Mouse (Mus musculus) cerebellum, adult 2 months (tissue): Measurements from ENCODE around the gene 5730522E02Rik. TPM values are rescaled to one million over a fixed set of nuclear protein-coding genes. Genes with fewer than 3 reads are reported as not detected.

Experiments used
- DNase-seq, 2 experiments: peaks; one replicate each; pipeline ENCODE4 v3.0.0; 2021
- H3K27ac ChIP-seq: fragments of 200-500 bp; 2 replicates; pipeline ENCODE4 v1.5.1; 2012; ENCODE audit warnings: low read length, control low read depth, inconsistent platforms; ENCODE audit not compliant: insufficient read depth
- H3K27me3 ChIP-seq: fragments of 200-500 bp; 2 replicates; pipeline ENCODE4 v1.6.1; 2012; ENCODE audit warnings: inconsistent platforms, mild to moderate bottlenecking, low read length, moderate library complexity; ENCODE audit not compliant: control insufficient read depth, insufficient read depth
- H3K4me1 ChIP-seq: fragments of 200-500 bp; 2 replicates; pipeline ENCODE4 v1.6.1; 2011; ENCODE audit warnings: low read length; ENCODE audit not compliant: control insufficient read depth, insufficient read depth
- H3K4me3 ChIP-seq: fragments of 200-500 bp; replicated peaks from 2 replicates; pipeline ENCODE3; 2011; ENCODE audit warnings: mild to moderate bottlenecking, low read depth, low read length, control low read depth; ENCODE audit not compliant: insufficient read depth
- CTCF ChIP-seq: fragments of 200-500 bp; IDR thresholded peaks from 2 replicates; pipeline ENCODE4 v1.5.1; 2011; ENCODE audit warnings: low read depth, mild to moderate bottlenecking, control low read depth, low read length, moderate library complexity, borderline replicate concordance; ENCODE audit not compliant: insufficient read depth
- POLR2A ChIP-seq: fragments of 200-500 bp; IDR thresholded peaks from 2 replicates; pipeline ENCODE4 v1.6.1; 2011; ENCODE audit warnings: low read length, control low read depth, borderline replicate concordance; ENCODE audit not compliant: insufficient read depth
- WGBS: fragments of 180-500 bp; shearing (Covaris S2); methylation state at CpG from one replicate; pipeline ENCODE4 v1.1.7; 2018; 5-methylcytosine and 5-hydroxymethylcytosine counted together
- polyA plus RNA-seq: library from polyadenylated mRNA; depleted of rRNA; stranded (reverse); fragments of >200 nt; gene quantifications from 2 replicates; pipeline ENCODE4 v1.2.3, GENCODE M21; 2012

Gene 5730522E02Rik
- polyA plus RNA-seq, 1 experiment = 1.4 TPM

DNA sequence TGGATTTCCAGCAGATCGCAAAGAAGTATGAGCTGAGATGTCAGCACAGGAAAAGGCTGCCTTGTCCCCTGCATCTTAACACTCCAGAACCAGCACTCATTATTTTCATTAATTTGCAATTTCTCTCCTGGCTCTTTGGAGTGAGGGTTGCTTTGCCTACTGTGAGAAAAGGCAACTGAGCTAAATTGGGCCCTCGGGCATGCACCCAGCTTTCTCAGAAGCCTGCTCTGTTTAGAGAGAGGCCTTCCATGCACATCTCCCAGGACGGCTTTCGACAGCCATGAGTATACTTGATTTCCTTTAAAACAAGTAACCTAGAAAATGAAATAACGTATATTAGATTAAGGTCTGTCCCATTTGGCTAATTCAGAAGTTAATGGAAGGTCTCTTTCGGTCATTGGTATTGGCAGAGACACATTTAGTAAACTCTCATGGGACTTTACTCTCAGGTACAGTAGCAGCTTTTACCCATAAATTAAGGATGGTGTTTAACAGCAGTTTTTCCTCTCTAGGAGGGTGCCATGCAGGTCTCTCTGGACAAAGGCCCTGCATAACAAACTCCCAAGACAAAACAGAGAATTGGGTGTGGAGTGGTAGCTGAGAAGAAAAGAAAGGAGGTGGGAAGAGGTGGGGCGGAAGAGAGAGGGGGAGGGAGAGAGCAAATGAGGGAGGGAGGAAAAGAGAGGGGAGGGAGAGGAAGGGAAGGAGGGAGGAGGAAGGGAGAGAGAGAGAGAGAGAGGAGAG is 457.2 kb downstream of the 5730522E02Rik start:
- WGBS = 83% methylated on average over 7 of the region's 7 CpGs
- DNase-seq = no peak
- Histone ChIP-seq H3K4me1 (no peaks in the 10 kb centered on the region), H3K27ac (no peak overlapping the region), H3K4me3 (no peak overlapping the region), H3K27me3 (no peaks in the 10 kb centered on the region)
- TF ChIP-seq POLR2A (no peak), CTCF (no peak)

DNA sequence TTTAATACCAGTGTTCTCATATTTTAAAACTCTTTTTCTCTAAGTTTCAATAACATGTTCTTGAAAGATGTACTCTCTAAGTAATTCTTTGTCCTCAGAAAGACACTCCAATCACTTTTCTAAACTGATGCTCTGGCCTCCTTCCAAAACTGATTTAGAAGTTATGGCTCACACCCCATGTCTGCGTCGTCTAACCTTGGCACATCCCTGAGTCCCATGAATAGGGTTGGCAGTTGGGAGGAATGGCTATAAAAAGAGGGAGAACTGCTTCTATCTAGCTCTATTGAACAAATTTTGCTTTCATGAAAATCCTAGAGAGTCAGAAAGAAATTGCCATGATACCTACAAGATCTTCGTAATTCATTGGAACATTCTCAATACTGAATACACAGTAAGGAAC is 458.1 kb downstream of the 5730522E02Rik start:
- DNase-seq = no peak
- no peak overlapping the region for H3K27ac ChIP-seq
- WGBS = 48% methylated on average over 3 of the region's 3 CpGs
- TF ChIP-seq CTCF (no peak), POLR2A (no peak)
- no peak overlapping the region for H3K4me3 ChIP-seq
- H3K27me3 ChIP-seq = no peaks in the 10 kb centered on the region
- H3K4me1 ChIP-seq = no peaks in the 10 kb centered on the region

DNA sequence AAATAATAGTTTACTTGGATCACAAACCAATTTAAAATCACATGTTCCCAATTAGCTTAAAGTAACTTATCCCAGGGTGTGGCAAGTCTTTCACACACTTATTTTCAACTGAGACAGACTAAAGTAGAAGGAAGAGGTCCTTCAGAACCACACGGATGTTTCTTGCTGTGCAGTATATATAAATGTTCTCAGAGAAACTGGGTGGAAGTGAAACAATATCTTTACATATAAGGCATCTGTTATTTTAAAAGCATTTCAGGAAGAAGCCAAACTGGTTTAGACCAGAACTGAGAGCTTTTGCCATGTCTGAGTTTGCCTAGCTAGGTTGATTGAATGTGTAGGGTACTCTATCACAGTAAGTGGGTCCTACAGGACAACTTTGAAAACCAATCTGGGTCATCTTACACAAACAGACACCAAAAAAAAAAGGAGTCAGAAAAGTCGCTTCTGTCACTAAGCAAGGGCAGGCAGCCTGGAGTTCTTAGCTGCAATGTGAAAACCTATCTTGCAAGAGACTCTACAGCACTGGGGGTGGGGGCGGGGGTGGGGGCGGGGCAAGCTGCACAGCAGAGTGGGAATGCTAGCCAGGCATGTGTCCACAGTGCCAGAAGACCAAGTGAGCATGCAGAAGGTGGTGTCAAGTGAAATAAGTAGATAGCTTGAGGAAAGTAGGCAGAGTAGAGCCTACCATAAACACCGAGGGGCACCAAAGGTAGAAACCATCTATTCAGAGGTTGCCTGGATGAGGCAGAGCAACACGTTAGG is 463.3 kb downstream of the 5730522E02Rik start:
- Histone ChIP-seq H3K27me3 (no peaks in the 10 kb centered on the region), H3K27ac (no peak overlapping the region), H3K4me1 (no peaks in the 10 kb centered on the region), H3K4me3 (no peak overlapping the region)
- 51% methylated on average over 6 of the region's 6 CpGs for WGBS
- no peak for TF ChIP-seq POLR2A
- no peak for TF ChIP-seq CTCF
- no peak for DNase-seq

DNA sequence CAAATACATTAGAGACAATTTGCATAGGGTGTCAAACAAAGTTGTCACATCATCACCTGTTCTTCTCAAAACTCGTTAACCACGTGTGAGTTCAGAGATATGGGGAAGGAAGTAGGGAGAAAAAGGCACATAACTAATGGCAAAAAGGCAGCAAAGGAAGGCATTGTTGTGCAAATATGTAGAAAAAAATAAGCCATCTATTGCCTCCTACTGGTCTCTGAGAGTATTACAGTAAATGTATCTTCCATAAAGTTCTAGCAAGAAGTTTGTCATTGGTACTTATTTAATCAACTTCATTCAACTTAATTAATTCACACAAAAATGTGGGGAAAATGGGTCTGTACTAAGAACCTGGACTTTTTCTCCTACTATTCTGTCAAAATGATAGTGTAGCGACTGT is 466.9 kb downstream of the 5730522E02Rik start:
- Histone ChIP-seq H3K4me1 (no peaks in the 10 kb centered on the region), H3K27me3 (no peaks in the 10 kb centered on the region), H3K27ac (no peak overlapping the region), H3K4me3 (no peak overlapping the region)
- TF ChIP-seq POLR2A (no peak), CTCF (no peak)
- no peak for DNase-seq
- 94% methylated on average over 3 of the region's 3 CpGs for WGBS

DNA sequence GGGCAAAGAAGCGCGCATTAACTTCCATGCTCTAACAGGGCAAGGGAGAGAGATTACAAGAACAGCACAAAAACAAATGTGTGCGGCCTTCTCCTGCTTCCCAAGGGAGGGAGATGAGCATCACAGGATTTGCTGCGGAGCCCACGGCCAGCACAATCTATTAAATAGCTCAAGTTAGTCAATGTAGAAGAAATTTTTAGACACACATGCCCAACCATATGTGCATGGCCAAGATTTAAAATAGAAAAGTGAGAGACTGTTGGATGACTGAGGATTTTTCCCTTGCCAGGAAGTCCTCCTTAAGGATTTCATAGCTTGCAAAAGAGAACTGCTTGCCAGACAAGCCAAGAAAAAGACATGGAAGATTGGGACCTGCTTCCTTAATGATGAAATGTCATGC is 473.3 kb downstream of the 5730522E02Rik start:
- Histone ChIP-seq H3K4me1 (no peaks in the 10 kb centered on the region), H3K4me3 (no peak overlapping the region), H3K27ac (no peak overlapping the region), H3K27me3 (no peaks in the 10 kb centered on the region)
- WGBS = 65% methylated on average over 5 of the region's 5 CpGs
- DNase-seq = no peak
- TF ChIP-seq POLR2A = no peak
- no peak for TF ChIP-seq CTCF

DNA sequence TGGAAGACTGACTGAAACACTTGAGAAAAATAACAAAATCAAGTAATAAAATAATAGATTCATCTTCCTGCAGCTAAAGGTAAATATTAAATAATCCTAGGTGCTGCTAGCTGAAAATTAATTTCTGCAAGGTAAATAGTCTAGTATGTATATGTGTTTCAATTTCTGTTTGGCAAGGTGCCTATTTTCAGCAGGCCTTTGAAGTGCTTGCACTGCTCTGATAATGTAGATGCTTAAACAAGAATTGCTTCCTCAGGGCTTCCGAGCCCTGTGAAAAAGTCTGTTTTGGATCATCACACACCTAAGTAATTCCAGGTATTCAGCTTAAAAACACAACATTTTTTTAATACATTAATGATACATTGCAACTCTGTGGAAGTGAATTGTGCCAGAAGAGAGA is 481.1 kb downstream of the 5730522E02Rik start:
- H3K4me3 ChIP-seq = no peak overlapping the region
- H3K27ac ChIP-seq = no peak overlapping the region
- TF ChIP-seq CTCF (no peak), POLR2A (no peak)
- no peak for DNase-seq
- WGBS = 87% methylated on average over 1 of the region's 1 CpGs
- no peaks in the 10 kb centered on the region for H3K27me3 ChIP-seq
- H3K4me1 ChIP-seq = no peaks in the 10 kb centered on the region

DNA sequence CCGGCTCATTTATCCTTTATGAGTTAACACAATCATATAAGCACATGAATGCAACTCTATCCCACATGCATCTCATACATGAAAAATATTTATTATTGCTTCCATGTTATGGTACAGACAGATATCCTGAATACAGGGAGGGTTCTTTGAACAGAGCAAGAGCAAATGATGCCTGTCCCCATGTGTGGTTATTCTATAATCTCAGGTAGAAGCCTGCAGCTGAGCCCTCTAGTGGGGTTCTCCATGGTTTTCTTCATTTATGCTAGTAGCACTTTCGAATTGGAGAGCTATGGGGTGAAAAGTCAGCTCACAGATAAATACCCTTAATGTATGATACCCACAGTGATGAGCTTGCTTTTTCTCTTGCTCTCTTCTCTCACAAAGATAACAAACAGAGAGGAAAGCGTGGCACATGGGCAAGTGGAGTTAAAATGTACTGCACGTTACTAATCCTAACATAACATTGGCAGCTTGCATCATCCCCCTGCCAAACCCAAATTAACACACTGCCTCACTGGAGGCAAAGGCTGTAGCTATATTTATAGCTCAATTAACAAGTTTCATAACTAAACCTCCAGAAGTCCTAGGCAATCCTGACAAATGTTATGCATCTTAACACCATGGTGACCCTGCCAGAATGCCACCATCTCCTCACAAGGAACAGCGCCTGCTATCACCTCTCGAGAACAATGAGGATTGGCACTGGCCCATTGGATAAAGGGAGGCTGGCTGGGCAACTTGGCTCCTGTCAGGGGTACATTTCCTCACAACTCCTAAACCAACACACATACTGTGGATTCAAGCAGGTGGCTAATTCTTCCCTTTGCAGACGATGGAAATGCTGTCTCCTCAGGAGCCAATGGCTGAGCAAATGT is 494.9 kb downstream of the 5730522E02Rik start:
- H3K27ac ChIP-seq = no peak overlapping the region

DNA sequence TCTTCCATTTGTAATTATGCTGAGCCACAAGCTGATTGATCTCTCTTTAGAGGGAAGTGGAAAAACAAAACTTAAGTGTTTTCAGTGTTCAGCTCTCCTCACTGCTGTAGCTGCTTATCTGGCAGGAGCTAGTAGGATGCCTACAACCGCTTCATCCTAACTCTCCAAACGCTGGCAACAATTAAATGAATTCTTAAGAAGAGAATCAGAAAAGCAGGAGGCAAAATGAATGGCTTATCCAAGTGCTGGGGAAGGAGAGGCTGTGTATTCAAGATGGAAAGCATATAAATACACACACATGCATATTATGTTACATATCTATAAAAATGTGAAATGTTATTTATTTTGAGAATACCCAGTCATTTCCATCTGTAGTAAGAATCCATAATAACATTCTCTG is 500.0 kb downstream of the 5730522E02Rik start:
- no peak overlapping the region for H3K4me3 ChIP-seq
- H3K27ac ChIP-seq = no peak overlapping the region
- H3K4me1 ChIP-seq = no peaks in the 10 kb centered on the region
- no peak for TF ChIP-seq POLR2A
- no peak for TF ChIP-seq CTCF
- WGBS = 50% methylated on average over 2 of the region's 2 CpGs
- no peak for DNase-seq
- H3K27me3 ChIP-seq = no peaks in the 10 kb centered on the region

More for the DNA sequence above, 494.9 kb downstream of the 5730522E02Rik start:
- no peak for TF ChIP-seq POLR2A
- TF ChIP-seq CTCF = no peak
- Histone ChIP-seq H3K4me1 (no peaks in the 10 kb centered on the region), H3K4me3 (no peak overlapping the region), H3K27me3 (no peaks in the 10 kb centered on the region)
- 22% methylated on average over 7 of the region's 7 CpGs for WGBS
- DNase-seq = no peak
